Comparison of ENCODE assay signal across 7 mouse cellular contexts in the genomic region with DNA sequence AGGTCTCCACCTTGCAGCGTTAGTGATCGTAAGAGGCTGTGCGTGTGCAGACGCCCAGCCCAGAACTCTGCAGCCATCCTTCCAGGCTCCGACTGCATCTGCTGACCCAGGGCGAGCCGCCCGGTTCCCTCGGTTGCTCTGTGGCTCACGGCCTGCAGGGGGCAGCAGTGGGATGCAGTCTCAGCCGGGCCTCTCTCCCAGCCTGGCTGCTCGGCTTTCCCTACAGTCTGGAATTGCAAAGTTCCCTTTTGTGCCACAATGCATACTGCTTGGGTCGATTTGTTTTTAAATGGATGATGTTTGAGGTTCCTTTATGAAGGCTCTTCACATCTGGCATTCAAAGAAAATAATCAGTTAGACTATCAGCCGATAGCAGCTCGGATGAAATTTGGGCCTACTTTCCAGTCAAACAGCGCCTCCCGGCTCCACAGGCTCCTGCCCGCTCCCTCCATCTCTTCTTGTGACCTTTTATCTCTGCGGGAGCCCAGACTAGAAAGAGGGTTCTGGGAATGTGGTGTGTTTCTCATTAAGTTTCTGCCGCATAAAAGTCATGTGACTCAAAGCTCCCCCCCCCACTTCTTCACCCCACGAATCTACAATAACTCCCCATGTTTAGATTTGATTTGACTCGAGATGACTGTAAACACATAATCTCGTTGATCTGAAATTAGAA. TPM values are rescaled to one million over a fixed set of nuclear protein-coding genes. Genes with fewer than 3 reads are reported as not detected.
DNase-seq lines count a peak whose midpoint lies in the region; ATAC-seq lines count a peak whose summit lies in the region.

No protein-coding gene starts in this region.

- H3K27me3 ChIP-seq in embryonic facial prominence, embryonic 12.5 days = no peaks in the 10 kb centered on the region
- no peaks in the 10 kb centered on the region for H3K27me3 ChIP-seq in limb, embryonic 11.5 days (ENCODE audit: control insufficient read depth, insufficient read depth, low read length)
- no peaks in the 10 kb centered on the region for H3K27me3 ChIP-seq in midbrain, embryonic 14.5 days (ENCODE audit: control insufficient read depth, insufficient read depth, low read length)

- peak overlapping the region; percentile 33; the same call in 1 of the 2 replicates for H3K9ac ChIP-seq in embryonic facial prominence, embryonic 12.5 days
- H3K9ac ChIP-seq in limb, embryonic 11.5 days (ENCODE audit: low read length) = peak overlapping the region; percentile 32; the same call in 1 of the 2 replicates
- peak overlapping the region; percentile 1; the same call in 1 of the 2 replicates for H3K9ac ChIP-seq in midbrain, embryonic 14.5 days (replicated peaks; ENCODE audit: low read length)

- H3K4me2 ChIP-seq in embryonic facial prominence, embryonic 12.5 days (replicated peaks) = peak overlapping the region; percentile 46
- peak overlapping the region; percentile 36 for H3K4me2 ChIP-seq in limb, embryonic 11.5 days (ENCODE audit: low read depth, severe bottlenecking)
- peak overlapping the region; percentile 40 for H3K4me2 ChIP-seq in midbrain, embryonic 14.5 days (ENCODE audit: low read length)

- H3K27ac ChIP-seq in embryonic facial prominence, embryonic 12.5 days = peak overlapping the region; percentile 86
- H3K27ac ChIP-seq in limb, embryonic 11.5 days (replicated peaks; ENCODE audit: low read depth, low read length) = 0 out of 2 replicates have a peak overlapping the region, but pooled peaks have one; percentile 30
- H3K27ac ChIP-seq in midbrain, embryonic 14.5 days (replicated peaks; ENCODE audit: low read depth, low read length) = peak overlapping the region; percentile 55

- peaks cover 8% of the 10 kb centered on the region; the same call in 1 of the 2 replicates for H3K9me3 ChIP-seq in embryonic facial prominence, embryonic 12.5 days
- H3K9me3 ChIP-seq in limb, embryonic 11.5 days (ENCODE audit: control insufficient read depth, low read length) = no peaks in the 10 kb centered on the region; the same call in 1 of the 2 replicates
- H3K9me3 ChIP-seq in midbrain, embryonic 14.5 days (ENCODE audit: control insufficient read depth, low read length) = 0 out of 2 replicates have a peak, but pooled peaks cover 6% of the 10 kb centered on the region

- ATAC-seq in embryonic facial prominence, embryonic 12.5 days (ENCODE audit: insufficient number of reproducible peaks, insufficient read depth, low FRiP score, low TSS enrichment) = peak; percentile 76
- ATAC-seq in limb, embryonic 11.5 days (ENCODE audit: insufficient number of reproducible peaks, low FRiP score, low TSS enrichment, low read depth) = peak; percentile 86
- ATAC-seq in midbrain, embryonic 14.5 days (ENCODE audit: low FRiP score, low TSS enrichment) = peak; percentile 81

- WGBS in embryonic facial prominence, embryonic 12.5 days = 2% methylated on average over 23 of the region's 23 CpGs
- 3% methylated on average over 23 of the region's 23 CpGs for WGBS in limb, embryonic 11.5 days
- WGBS in midbrain, embryonic 14.5 days = 1% methylated on average over 23 of the region's 23 CpGs

- peaks cover 26% of the 10 kb centered on the region for H3K4me1 ChIP-seq in embryonic facial prominence, embryonic 12.5 days
- H3K4me1 ChIP-seq in limb, embryonic 11.5 days (ENCODE audit: control insufficient read depth, insufficient read depth, low read length) = peaks cover 7% of the 10 kb centered on the region
- H3K4me1 ChIP-seq in midbrain, embryonic 14.5 days (ENCODE audit: control insufficient read depth, insufficient read depth, low read length) = peaks cover 16% of the 10 kb centered on the region

- H3K36me3 ChIP-seq in embryonic facial prominence, embryonic 12.5 days = 0 out of 2 replicates have a peak, but pooled peaks cover 4% of the 10 kb centered on the region
- no peaks in the 10 kb centered on the region for H3K36me3 ChIP-seq in limb, embryonic 11.5 days (ENCODE audit: control insufficient read depth, insufficient read depth, low read length)
- H3K36me3 ChIP-seq in midbrain, embryonic 14.5 days (ENCODE audit: control insufficient read depth, insufficient read depth, low read length) = no peaks in the 10 kb centered on the region

- DNase-seq in adrenal gland, postnatal 14 days = peak; percentile 94
- peak; percentile 88 to 95 for DNase-seq in heart, adult 18-20 months
- DNase-seq in kidney, adult 18-20 months = peak; percentile 92
- peak; percentile 97 for DNase-seq in limb, embryonic 11.5 days (ENCODE audit: low spot score)
- DNase-seq in midbrain, embryonic 14.5 days = peak; percentile 93
- DNase-seq in spleen, adult 18-20 months = peak; percentile 34 to 72

- 0 out of 2 replicates have a peak overlapping the region, but pooled peaks have one; percentile 19 for H3K4me3 ChIP-seq in embryonic facial prominence, embryonic 12.5 days
- H3K4me3 ChIP-seq in limb, embryonic 11.5 days (ENCODE audit: low read depth, low read length) = no peak overlapping the region
- no peak overlapping the region; the same call in 1 of the 2 replicates for H3K4me3 ChIP-seq in midbrain, embryonic 14.5 days (replicated peaks; ENCODE audit: low read depth, low read length)

RNA-seq across cellular contexts. Expression of gene Rpl14, which starts 31.7 kb away (rescaled TPM):
- 552 and 628 TPM in 2 replicates for total RNA-seq in adrenal gland, postnatal 14 days (2021)
- 774 and 808 TPM in 2 replicates for polyA plus RNA-seq in embryonic facial prominence, embryonic 12.5 days (2016; fragmentation: Nextera tagmentation; extraction: Ambion mirVana)
- 100 to 1,000 TPM; 310 to 313 TPM for total RNA-seq in heart, adult 18-20 months (2021)
- polyA plus RNA-seq in limb, embryonic 11.5 days (2014; fragmentation: Nextera tagmentation; extraction: Ambion mirVana) = 962 and 998 TPM in 2 replicates
- 523 and 525 TPM in 2 replicates for polyA plus RNA-seq in midbrain, embryonic 14.5 days (2014; fragmentation: Nextera tagmentation; extraction: Ambion mirVana)

Comparison
In these comparisons a context has a peak if more than half of its experiments do, and no peak if none do; other contexts are left out.
1. H3K27ac ChIP-seq: peak in every context shown above with its lines; median percentile 86 in embryonic facial prominence, embryonic 12.5 days; 55 in midbrain, embryonic 14.5 days; 30 in limb, embryonic 11.5 days.